Mouse (Mus musculus) lung, postnatal 0 days (tissue): ENCODE data around the gene Clca3a1.

Source experiments
- CTCF ChIP-seq: IDR thresholded peaks from 2 replicates; pipeline ENCODE4 v1.5.1; 2016; ENCODE audit warnings: antibody characterized with exemption, mild to moderate bottlenecking
- EP300 ChIP-seq: IDR thresholded peaks from 2 replicates; pipeline ENCODE4 v1.6.1; 2016; ENCODE audit warnings: antibody characterized with exemption, mild to moderate bottlenecking, control low read depth

DNA sequence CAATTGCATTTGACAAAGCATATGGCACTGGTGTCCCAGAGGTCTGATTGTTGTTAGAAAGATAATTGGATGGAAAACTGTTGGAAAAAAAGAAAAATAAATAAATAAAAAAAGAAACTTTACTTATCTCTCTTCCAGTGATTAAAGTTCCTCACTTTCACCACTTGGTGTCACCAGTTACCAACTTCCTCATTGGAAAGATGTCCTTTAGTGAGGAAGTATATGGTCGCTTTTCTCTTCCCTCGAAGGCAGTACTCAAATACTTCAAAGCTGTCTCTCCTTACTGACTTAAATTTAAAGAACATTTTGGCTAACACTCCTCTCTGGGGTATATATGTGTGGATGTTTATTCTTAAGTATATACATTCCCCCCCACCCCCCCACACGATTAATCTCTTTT is 68.7 kb downstream of the Clca3a1 start:
- TF ChIP-seq EP300 (no peak), CTCF (peak; percentile 78)
